Mouse (Mus musculus) monocyte, adult 2 months (primary cell): ENCODE results near the gene Trim80.
"Not testable (repeated sequence)": the region's sequence is repeated elsewhere in the genome, so short reads cannot be mapped to it uniquely, and the experiment has no call there.

ENCODE experiments used
- DNase-seq, 2 experiments: peaks; one replicate each; pipeline ENCODE4 v3.0.0; 2022; ENCODE audit warnings: low spot score in 2 of 2, low read depth in 1 of 2

Trim80 gene

GRCm38 (mm10) chr11:115427482-115428331 is 12.6 kb upstream of the Trim80 start:
- DNase-seq: peak in 1 of 2 experiments; percentile 33

- no peak for DNase-seq
Observed at GRCm38 (mm10) chr11:115429307-115429706, 11.0 kb upstream of the Trim80 start.

GRCm38 (mm10) chr11:115430561-115430960 is 9.8 kb upstream of the Trim80 start:
- no peak for DNase-seq

- no peak for DNase-seq
Observed at GRCm38 (mm10) chr11:115432814-115433213, 7.5 kb upstream of the Trim80 start.

GRCm38 (mm10) chr11:115433342-115433741 is 7.0 kb upstream of the Trim80 start:
- no peak for DNase-seq

GRCm38 (mm10) chr11:115435596-115436337 is 4.6 kb upstream of the Trim80 start:
- DNase-seq: no peak

GRCm38 (mm10) chr11:115437571-115438122 is 2.7 kb upstream of the Trim80 start:
- DNase-seq: no peak

- DNase-seq: peak in 1 of 2 experiments; percentile 28
Observed at GRCm38 (mm10) chr11:115439326-115439725, 1.0 kb upstream of the Trim80 start.

- DNase-seq: no peak
Observed at GRCm38 (mm10) chr11:115441417-115441816, 1.1 kb downstream of the Trim80 start.

- DNase-seq: no peak
Observed at GRCm38 (mm10) chr11:115446906-115447305, 6.6 kb downstream of the Trim80 start.

GRCm38 (mm10) chr11:115447321-115447885 is 7.1 kb downstream of the Trim80 start:
- no peak for DNase-seq

- DNase-seq: no peak
Observed at GRCm38 (mm10) chr11:115448075-115448474, 7.7 kb downstream of the Trim80 start.

GRCm38 (mm10) chr11:115448998-115449397 is 8.7 kb downstream of the Trim80 start:
- DNase-seq: no peak

GRCm38 (mm10) chr11:115450176-115450575 is 9.8 kb downstream of the Trim80 start:
- no peak for DNase-seq

- DNase-seq: no peak
Observed at GRCm38 (mm10) chr11:115451781-115452241, 11.5 kb downstream of the Trim80 start.

GRCm38 (mm10) chr11:115452281-115452860 is 12.0 kb downstream of the Trim80 start:
- DNase-seq: no peak

GRCm38 (mm10) chr11:115453306-115453705 is 13.0 kb downstream of the Trim80 start:
- DNase-seq: no peak

GRCm38 (mm10) chr11:115454822-115455221 is 14.5 kb downstream of the Trim80 start:
- DNase-seq: not testable (repeated sequence)

GRCm38 (mm10) chr11:115455619-115456018 is 15.3 kb downstream of the Trim80 start:
- DNase-seq: no peak

- no peak for DNase-seq
Observed at GRCm38 (mm10) chr11:115456182-115456581, 15.8 kb downstream of the Trim80 start.

GRCm38 (mm10) chr11:115457405-115457804 is 17.1 kb downstream of the Trim80 start:
- DNase-seq: no peak
